Mouse (Mus musculus) hindbrain, embryonic 16.5 days (tissue): Measurements from ENCODE around the gene H60b. TPM values are rescaled to one million over a fixed set of nuclear protein-coding genes. Genes with fewer than 3 reads are reported as not detected.

Experiments
- polyA plus RNA-seq: library from polyadenylated mRNA; unstranded; fragments of >200 nt; fragmentation: Nextera tagmentation; extraction: Ambion mirVana; gene quantifications from 2 replicates; pipeline ENCODE4 v1.2.1, GENCODE M21; 2015

The H60b gene
- polyA plus RNA-seq, 1 experiment from 2014 or later = 0.24 TPM

Other genes starting within 250 kb of the H60b start
- not detected in 2 replicates for gene 4930444G20Rik, start 90.5 kb upstream of the H60b start, polyA plus RNA-seq
- gene E030030I06Rik, start 9.3 kb upstream of the H60b start, polyA plus RNA-seq = 2.0 and 2.2 TPM in 2 replicates
- 0.30 and 0.85 TPM in 2 replicates for gene Raet1e, start within 50 bp of the H60b start, polyA plus RNA-seq
- gene Raet1d, start 202.0 kb downstream of the H60b start, polyA plus RNA-seq = 2.3 and 2.5 TPM in 2 replicates